Mouse (Mus musculus) cortical plate, adult 2 months (tissue): ENCODE data around the gene Mylk3.

Source experiments
- CTCF ChIP-seq: fragments of 200-500 bp; IDR thresholded peaks from 2 replicates; pipeline ENCODE4 v1.5.1; 2011; ENCODE audit warnings: mild to moderate bottlenecking, control low read depth, low read length; ENCODE audit not compliant: insufficient read depth; ENCODE audit errors: extremely low read depth
- POLR2A ChIP-seq: fragments of 200-500 bp; IDR thresholded peaks from 2 replicates; pipeline ENCODE4 v1.6.1; 2011; ENCODE audit warnings: mild to moderate bottlenecking, low read length, control low read depth; ENCODE audit not compliant: insufficient read depth; ENCODE audit errors: extremely low read depth

- TF ChIP-seq POLR2A (no peak), CTCF (no peak)
These were observed 21.5 kb downstream of the Mylk3 start for GRCm38 (mm10) chr8:85364628-85365027.
